Mouse (Mus musculus) neural tube, embryonic 11.5 days (tissue): ENCODE data around the gene Glipr1l2. TPM values are rescaled to one million over a fixed set of nuclear protein-coding genes. Genes with fewer than 3 reads are reported as not detected.
"Not testable (repeated sequence)": the region's sequence is repeated elsewhere in the genome, so short reads cannot be mapped to it uniquely, and the experiment has no call there.

ENCODE experiments used
- ATAC-seq: fragments of 200-750 bp; cut with Nextera tagmentation; 2 replicates; pipeline ENCODE4 v1.8.0; 2017; ENCODE audit warnings: moderate number of reproducible peaks, mild to moderate bottlenecking, moderate TSS enrichment, moderate library complexity; ENCODE audit not compliant: insufficient read depth, low FRiP score, low TSS enrichment
- DNase-seq: peaks from one replicate; pipeline ENCODE4 v3.0.0-alpha.2; 2015; ENCODE audit warnings: low spot score
- H3K27ac ChIP-seq: fragments of 300-500 bp; sonication (generic); 2 replicates; pipeline ENCODE4 v1.5.1; 2014; ENCODE audit warnings: low read depth, mild to moderate bottlenecking, low read length
- H3K27me3 ChIP-seq: fragments of 300-500 bp; sonication (generic); 2 replicates; pipeline ENCODE4 v1.6.1; 2014; ENCODE audit warnings: mild to moderate bottlenecking, low read length, mixed read lengths; ENCODE audit not compliant: control insufficient read depth, insufficient read depth
- H3K36me3 ChIP-seq: fragments of 300-500 bp; sonication (generic); 2 replicates; pipeline ENCODE4 v1.6.1; 2014; ENCODE audit warnings: mild to moderate bottlenecking, low read length, moderate library complexity, mixed read lengths; ENCODE audit not compliant: control insufficient read depth, insufficient read depth
- H3K4me1 ChIP-seq: fragments of 300-500 bp; sonication (generic); 2 replicates; pipeline ENCODE4 v1.6.1; 2014; ENCODE audit warnings: low read length, mixed read lengths; ENCODE audit not compliant: control insufficient read depth, insufficient read depth
- H3K4me2 ChIP-seq: fragments of 300-500 bp; sonication (generic); 2 replicates; pipeline ENCODE4 v1.6.1; 2014; ENCODE audit warnings: low read depth, mild to moderate bottlenecking, moderate library complexity
- H3K4me3 ChIP-seq: fragments of 300-500 bp; sonication (generic); 2 replicates; pipeline ENCODE4 v1.5.1; 2014; ENCODE audit warnings: low read depth, low read length
- H3K9ac ChIP-seq: fragments of 300-500 bp; sonication (generic); 2 replicates; pipeline ENCODE4 v1.6.1; 2014; ENCODE audit warnings: mild to moderate bottlenecking, low read length
- H3K9me3 ChIP-seq: fragments of 300-500 bp; sonication (generic); 2 replicates; pipeline ENCODE4 v1.6.1; 2016; ENCODE audit warnings: low read length; ENCODE audit not compliant: control insufficient read depth
- WGBS: fragments of 180-500 bp; shearing (Covaris S2); extraction: QIAGEN DNeasy Blood & Tissue Kit; methylation state at CpG from one replicate; pipeline ENCODE4 v1.1.7; 2014; 5-methylcytosine and 5-hydroxymethylcytosine counted together
- polyA plus RNA-seq: library from polyadenylated mRNA; unstranded; fragments of >200 nt; fragmentation: Nextera tagmentation; extraction: Ambion mirVana; gene quantifications from 2 replicates; pipeline ENCODE4 v1.2.1, GENCODE M21; 2014

Gene Glipr1l2
- polyA plus RNA-seq, result not detected in 2 replicates

DNA sequence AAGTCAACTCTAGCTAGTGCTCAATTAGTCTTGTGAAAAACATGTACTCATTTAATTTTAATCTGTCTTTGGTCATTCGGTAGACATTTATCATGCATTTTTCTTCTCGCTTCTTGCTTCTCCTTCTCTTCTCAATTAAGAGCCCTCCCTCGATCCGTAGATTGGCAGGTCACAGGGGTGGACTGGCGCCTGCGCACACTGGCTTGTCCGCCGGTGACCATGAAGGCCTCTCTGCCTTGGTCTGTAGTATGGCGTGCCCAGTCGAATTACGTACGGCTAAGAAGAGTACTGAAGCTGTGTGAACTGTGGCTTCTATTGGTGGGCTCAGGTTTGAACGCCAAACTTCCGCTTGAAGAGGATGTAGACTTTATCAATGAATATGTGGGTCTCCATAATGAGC is at the start of gene Glipr1l2:
Gene Glipr1l2, plus strand, starts transcription at position 198 of the 400 bp plus-strand sequence.
- ATAC-seq (no peak), DNase-seq (no peak)
- Histone ChIP-seq H3K4me2 (no peak within 1 kb of the TSS), H3K27me3 (no peaks in the 10 kb centered on the region), H3K4me3 (no peak within 1 kb of the TSS), H3K9me3 (no peaks in the 10 kb centered on the region), H3K9ac (no peak within 1 kb of the TSS), H3K36me3 (no peaks in the 10 kb centered on the region), H3K27ac (no peak within 1 kb of the TSS), H3K4me1 (no peaks in the 10 kb centered on the region)
- WGBS, result 92% methylated on average over 14 of the region's 14 CpGs

DNA sequence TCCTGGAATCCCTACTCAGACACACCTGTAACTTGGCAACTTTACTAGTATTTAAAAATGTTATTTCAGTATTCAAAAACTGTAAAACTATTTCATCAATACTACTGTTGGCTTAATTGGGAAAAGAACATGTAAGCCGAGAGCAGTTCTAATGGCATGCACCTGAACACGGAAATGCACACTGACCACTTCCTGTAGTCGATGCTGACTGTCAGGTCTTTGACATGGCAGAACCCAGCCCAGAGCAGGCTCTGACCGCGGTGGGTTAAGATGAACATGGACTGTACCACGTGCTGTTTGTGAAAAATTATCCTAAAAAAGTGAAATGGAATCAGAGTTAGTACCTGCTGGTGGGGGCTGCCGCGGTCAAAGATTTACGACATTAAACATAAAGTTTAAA is 39.6 kb upstream of the Glipr1l2 start:
- not testable (repeated sequence) for H3K9me3 ChIP-seq, H3K27ac ChIP-seq, ATAC-seq, H3K4me3 ChIP-seq, H3K4me1 ChIP-seq, DNase-seq, H3K4me2 ChIP-seq, H3K27me3 ChIP-seq, H3K9ac ChIP-seq, H3K36me3 ChIP-seq
- WGBS, result 81% methylated on average over 9 of the region's 9 CpGs

DNA sequence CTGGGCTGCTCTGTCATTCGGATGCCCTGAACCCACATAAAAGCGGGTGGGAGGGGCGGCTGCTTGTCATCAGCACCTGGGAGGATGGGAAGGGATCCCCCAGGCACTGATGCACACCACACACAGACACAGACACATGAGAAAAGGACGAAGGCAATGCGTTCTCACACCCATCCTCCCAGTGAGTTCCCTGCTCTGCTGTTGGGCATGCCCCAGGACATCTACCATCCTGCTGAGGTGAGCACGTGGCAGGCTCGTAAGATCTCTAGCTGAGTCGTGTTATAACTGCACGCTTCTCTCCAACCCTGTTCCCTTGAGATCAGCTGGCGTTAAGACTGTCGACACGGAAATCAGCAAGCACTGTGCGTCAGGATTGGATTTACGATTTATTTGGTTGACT is 38.9 kb upstream of the Glipr1l2 start:
- not testable (repeated sequence) for H3K4me2 ChIP-seq, H3K4me3 ChIP-seq, H3K9me3 ChIP-seq, H3K9ac ChIP-seq, DNase-seq, H3K36me3 ChIP-seq, H3K4me1 ChIP-seq, H3K27ac ChIP-seq, ATAC-seq, H3K27me3 ChIP-seq
- 49% methylated on average over 12 of the region's 14 CpGs for whole genome bisulfite sequencing

DNA sequence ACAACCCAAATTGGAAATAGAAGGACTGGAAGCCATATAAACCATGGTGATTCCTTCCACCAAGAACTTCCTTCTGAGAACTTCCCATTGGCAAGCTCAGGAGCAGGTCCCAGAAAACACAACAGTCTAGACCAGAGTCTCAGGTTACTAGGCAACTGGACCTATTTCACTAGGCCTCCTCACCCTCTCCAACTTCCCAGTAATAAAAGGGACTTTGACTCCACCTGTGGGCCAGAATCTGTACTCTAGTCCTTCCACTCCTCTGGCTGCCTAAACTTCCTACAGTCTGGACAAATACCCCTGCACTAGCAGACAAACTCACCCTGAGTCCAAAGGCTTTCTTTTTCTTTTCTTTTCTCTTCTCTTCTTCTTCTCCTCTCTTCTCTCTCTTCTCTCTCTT is 31.9 kb upstream of the Glipr1l2 start:
- H3K27ac ChIP-seq, result no peak overlapping the region
- H3K4me2 ChIP-seq, result no peak overlapping the region
- H3K4me1 ChIP-seq, result no peaks in the 10 kb centered on the region
- no peaks in the 10 kb centered on the region for H3K27me3 ChIP-seq
- H3K9ac ChIP-seq, result no peak overlapping the region
- no peaks in the 10 kb centered on the region for H3K9me3 ChIP-seq
- ATAC-seq, result no peak
- H3K4me3 ChIP-seq, result no peak overlapping the region
- DNase-seq, result no peak
- no peaks in the 10 kb centered on the region for H3K36me3 ChIP-seq

DNA sequence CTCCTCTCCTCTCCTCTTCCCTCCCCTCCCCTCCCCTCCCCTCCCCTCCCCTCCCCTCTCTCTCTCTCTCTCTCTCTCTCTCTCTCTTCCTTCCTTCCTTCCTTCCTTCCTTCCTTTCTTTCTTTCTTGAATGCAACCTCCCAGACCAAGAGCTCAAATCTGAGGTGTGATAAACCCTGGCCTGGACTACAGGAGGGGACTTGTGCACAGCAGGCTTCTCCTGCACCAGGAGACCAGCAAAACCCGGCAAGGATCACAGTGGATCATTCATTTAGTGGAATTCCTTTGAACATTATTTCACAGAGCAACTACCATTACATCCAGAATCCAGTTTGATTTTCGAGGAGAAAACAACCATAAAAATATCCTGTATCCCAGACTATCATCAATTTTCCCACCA is 31.2 kb upstream of the Glipr1l2 start:
- H3K9ac ChIP-seq, H3K4me1 ChIP-seq, H3K36me3 ChIP-seq, H3K4me2 ChIP-seq, H3K27me3 ChIP-seq, H3K4me3 ChIP-seq, H3K27ac ChIP-seq, H3K9me3 ChIP-seq, ATAC-seq: not testable (repeated sequence)
- WGBS, result 72% methylated on average over 2 of the region's 2 CpGs
- peak; percentile 21 for DNase-seq

DNA sequence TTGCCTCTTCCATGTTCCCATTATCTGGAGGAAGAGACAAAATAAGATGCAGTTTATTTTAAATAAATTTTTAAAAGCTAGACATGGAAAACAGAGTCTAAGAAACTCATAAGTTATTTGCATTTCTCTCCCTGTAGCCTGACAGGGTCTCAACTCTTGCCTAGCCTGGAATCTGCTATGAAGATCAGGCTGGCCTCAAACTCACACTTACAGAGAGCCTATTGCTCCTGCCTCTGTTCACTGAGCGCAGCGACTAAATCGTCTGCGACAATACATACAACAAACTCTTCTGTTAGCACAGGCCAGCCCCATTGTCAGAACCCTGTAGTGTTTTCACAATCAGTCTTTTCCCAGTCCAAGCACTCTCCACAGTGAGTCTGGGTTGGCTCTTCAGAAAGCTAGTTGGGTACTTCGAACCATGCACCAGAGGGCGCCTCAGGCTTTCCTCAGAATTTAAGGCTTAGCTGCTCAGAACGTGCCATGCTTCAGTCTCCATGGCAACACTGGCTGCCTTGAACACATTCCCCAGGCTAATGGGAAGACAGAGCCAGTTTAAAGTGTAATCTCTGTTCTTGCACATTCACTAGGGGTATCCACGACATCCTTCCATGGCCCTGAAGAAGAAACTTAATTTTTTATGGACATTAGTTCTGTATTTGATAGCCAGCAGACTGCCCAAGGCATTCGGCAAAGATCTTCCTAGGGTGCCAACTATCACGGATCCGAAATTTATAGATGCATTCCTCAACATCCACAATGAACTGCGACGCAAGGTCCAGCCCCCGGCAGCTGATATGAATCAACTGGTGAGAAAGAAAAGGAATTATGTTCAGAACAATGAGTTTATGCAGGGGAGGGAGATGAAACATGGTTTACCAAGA is 23.2 kb upstream of the Glipr1l2 start, which contains the start of gene Glipr1l1:
Gene Glipr1l1, plus strand, starts transcription at position 488 of the 881 bp plus-strand sequence.
- H3K27me3 ChIP-seq, result no peaks in the 10 kb centered on the region
- H3K4me1 ChIP-seq, result no peaks in the 10 kb centered on the region
- no peak within 1 kb of the TSS for H3K27ac ChIP-seq
- peak; percentile 98 for ATAC-seq
- 35% methylated on average over 14 of the region's 14 CpGs for WGBS
- peak; percentile 81 for DNase-seq
- H3K4me3 ChIP-seq, result no peak within 1 kb of the TSS
- no peaks in the 10 kb centered on the region for H3K36me3 ChIP-seq
- no peaks in the 10 kb centered on the region for H3K9me3 ChIP-seq
- no peak within 1 kb of the TSS for H3K9ac ChIP-seq
- H3K4me2 ChIP-seq, result no peak within 1 kb of the TSS

DNA sequence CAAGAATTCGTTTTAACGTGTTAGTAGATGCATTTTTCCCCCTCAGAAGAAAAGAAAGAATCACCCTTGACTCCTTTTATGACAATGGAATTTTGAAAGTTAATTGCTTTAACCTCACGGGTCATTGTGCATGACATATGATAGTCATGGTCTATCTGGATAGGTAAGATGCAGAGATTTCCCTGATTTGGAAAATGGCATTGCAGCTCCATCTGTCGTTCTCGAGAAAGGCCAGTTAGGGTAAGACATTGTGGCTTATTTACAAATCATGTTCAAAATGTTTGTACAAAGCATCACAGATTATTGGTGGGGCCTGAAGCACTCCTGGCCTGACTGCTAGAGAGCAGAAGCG is 22.6 kb upstream of the Glipr1l2 start:
- not testable (repeated sequence) for H3K4me2 ChIP-seq, DNase-seq, H3K4me1 ChIP-seq, H3K27me3 ChIP-seq, H3K9me3 ChIP-seq, H3K27ac ChIP-seq, H3K4me3 ChIP-seq, H3K9ac ChIP-seq, H3K36me3 ChIP-seq
- 69% methylated on average over 5 of the region's 6 CpGs for WGBS
- peak; percentile 39; the same call in 1 of the 2 replicates for ATAC-seq

DNA sequence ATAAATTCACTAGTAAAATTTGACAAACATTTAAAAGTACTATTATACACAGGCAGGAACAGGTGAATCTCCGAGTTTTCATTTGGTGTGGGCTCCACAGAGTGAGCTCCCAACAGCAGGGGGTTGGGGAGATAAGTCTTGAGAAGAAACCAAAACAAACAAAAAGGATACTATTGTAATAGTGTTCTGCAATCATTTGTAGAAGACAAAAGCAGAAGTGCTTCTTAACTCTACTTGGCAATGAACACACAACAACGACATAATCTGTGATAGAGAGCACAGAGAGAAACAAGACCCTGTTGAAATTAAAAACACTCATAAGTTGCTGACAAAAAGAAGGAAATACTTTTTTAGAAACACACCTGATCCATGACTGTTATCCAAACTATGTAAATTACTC is 3.1 kb upstream of the Glipr1l2 start:
- ATAC-seq, result no peak
- 56% methylated on average over 2 of the region's 2 CpGs for WGBS
- Histone ChIP-seq H3K27ac (no peak overlapping the region), H3K9ac (no peak overlapping the region), H3K9me3 (no peaks in the 10 kb centered on the region), H3K4me2 (no peak overlapping the region), H3K36me3 (no peaks in the 10 kb centered on the region), H3K4me1 (no peaks in the 10 kb centered on the region), H3K4me3 (no peak overlapping the region), H3K27me3 (no peaks in the 10 kb centered on the region)
- no peak for DNase-seq

DNA sequence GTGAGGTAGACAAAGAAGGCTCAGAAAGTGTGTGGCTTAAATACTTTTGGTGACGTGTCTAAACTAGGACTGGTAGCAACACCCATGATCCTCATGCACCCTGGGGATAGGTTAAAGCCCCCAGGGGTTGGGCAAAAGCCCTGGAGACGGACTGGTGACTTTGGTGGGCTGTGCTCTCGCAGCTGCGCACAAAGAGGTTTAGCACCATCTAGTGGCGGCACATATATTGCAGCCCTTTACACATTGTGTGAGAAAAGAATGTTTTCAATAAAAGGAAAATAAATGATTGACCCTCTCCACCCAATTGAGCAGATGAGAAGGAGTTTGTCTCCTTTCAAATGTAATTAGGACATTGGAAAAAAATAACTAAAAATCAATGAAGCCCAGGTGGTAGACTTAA is 22.6 kb downstream of the Glipr1l2 start:
- H3K4me1 ChIP-seq, H3K27me3 ChIP-seq, H3K9me3 ChIP-seq, H3K36me3 ChIP-seq, H3K9ac ChIP-seq, ATAC-seq, H3K4me3 ChIP-seq, H3K27ac ChIP-seq, H3K4me2 ChIP-seq: not testable (repeated sequence)
- peak; percentile 57 for DNase-seq
- WGBS, result 5% methylated on average over 5 of the region's 5 CpGs
